Mouse (Mus musculus) MEL (cell line): ENCODE data around the gene Trmt112. TPM values are rescaled to one million over a fixed set of nuclear protein-coding genes. Genes with fewer than 3 reads are reported as not detected.
A peak's percentile ranks its signal among the peaks of the same experiment; 100 is the strongest.

Experiments
- DNase-seq: peaks from one replicate; pipeline ENCODE4 v3.0.0; 2011; ENCODE audit warnings: low read depth, low spot score
- H3K27ac ChIP-seq: 2 replicates; pipeline ENCODE4 v1.5.1; 2012; ENCODE audit warnings: low read depth, mild to moderate bottlenecking, control low read depth, low read length, moderate library complexity; ENCODE audit not compliant: control insufficient read depth
- H3K27me3 ChIP-seq, 2 experiments: fragments of 150-350 bp in 1 of 2; sonication (generic) in 1 of 2; 2 replicates each; pipeline ENCODE4 v1.6.1; 2012; ENCODE audit warnings: low read length in 2 of 2, mild to moderate bottlenecking in 2 of 2, improper control_type of control experiment in 1 of 2, moderate library complexity in 1 of 2; ENCODE audit not compliant: insufficient read depth in 2 of 2, control insufficient read depth in 1 of 2
- H3K36me3 ChIP-seq, 2 experiments: 2 replicates each; pipeline ENCODE4 v1.6.1; 2012 to 2014; ENCODE audit warnings: low read length in 2 of 2, improper control_type of control experiment in 1 of 2, inconsistent platforms in 1 of 2, mild to moderate bottlenecking in 1 of 2; ENCODE audit not compliant: insufficient read depth in 2 of 2, control insufficient read depth in 1 of 2
- H3K4me1 ChIP-seq, 2 experiments: fragments of 150-350 bp in 1 of 2; sonication (generic) in 1 of 2; 2 replicates each; pipeline ENCODE4 v1.6.1; 2012; ENCODE audit warnings: low read length in 2 of 2, improper control_type of control experiment in 1 of 2, mild to moderate bottlenecking in 1 of 2; ENCODE audit not compliant: insufficient read depth in 2 of 2, control insufficient read depth in 1 of 2
- H3K4me3 ChIP-seq, 2 experiments: fragments of 150-350 bp in 1 of 2; sonication (generic) in 1 of 2; 2 replicates each; pipeline ENCODE4 v1.5.1; 2012; ENCODE audit warnings: low read depth in 2 of 2, low read length in 2 of 2, mild to moderate bottlenecking in 2 of 2, moderate library complexity in 2 of 2, control low read depth in 1 of 2, improper control_type of control experiment in 1 of 2; ENCODE audit not compliant: control insufficient read depth in 1 of 2, insufficient read depth in 1 of 2
- H3K79me2 ChIP-seq: 2 replicates; pipeline ENCODE4 v1.6.1; 2012; ENCODE audit warnings: mild to moderate bottlenecking, low read length, moderate library complexity; ENCODE audit not compliant: control insufficient read depth, poor library complexity, insufficient read depth
- H3K9ac ChIP-seq: 2 replicates; pipeline ENCODE4 v1.6.1; 2012; ENCODE audit warnings: low read depth, mild to moderate bottlenecking, control low read depth, low read length, moderate library complexity; ENCODE audit not compliant: control insufficient read depth, poor library complexity, severe bottlenecking
- H3K9me3 ChIP-seq: fragments of 150-350 bp; sonication (generic); replicated peaks from 2 replicates; pipeline ENCODE4 v1.6.1; 2012; ENCODE audit warnings: mild to moderate bottlenecking, low read length, improper control_type of control experiment, moderate library complexity; ENCODE audit not compliant: insufficient read depth
- CHD1 ChIP-seq: IDR thresholded peaks from 2 replicates; pipeline ENCODE4 v1.6.1; 2012; ENCODE audit warnings: low read depth, mild to moderate bottlenecking, inconsistent platforms, low read length, improper control_type of control experiment
- CHD2 ChIP-seq: IDR thresholded peaks from 2 replicates; pipeline ENCODE4 v1.6.1; 2011; ENCODE audit warnings: low read length, improper control_type of control experiment
- CTCF ChIP-seq, 3 experiments: IDR thresholded peaks in 2 of 3; conservative IDR thresholded peaks in 1 of 3; 2 replicates each; pipeline ENCODE4 v1.5.1; 2011 to 2012; ENCODE audit warnings: low read length in 3 of 3, low read depth in 2 of 3, mild to moderate bottlenecking in 2 of 3, improper control_type of control experiment in 1 of 3, inconsistent platforms in 1 of 3, mixed read lengths in 1 of 3, moderate library complexity in 1 of 3; ENCODE audit not compliant: control insufficient read depth in 1 of 3, insufficient read depth in 1 of 3, poor library complexity in 1 of 3, severe bottlenecking in 1 of 3
- GABPA ChIP-seq: IDR thresholded peaks from 2 replicates; pipeline ENCODE4 v1.6.1; 2012; ENCODE audit warnings: low read depth, mild to moderate bottlenecking, inconsistent platforms, low read length, improper control_type of control experiment, moderate library complexity
- JUND ChIP-seq: IDR thresholded peaks from 2 replicates; pipeline ENCODE4 v1.6.1; 2011; ENCODE audit warnings: low read depth, mild to moderate bottlenecking, improper control_type of control experiment, low read length
- KAT2A ChIP-seq: conservative IDR thresholded peaks from 2 replicates; pipeline ENCODE4 v1.6.1; 2012; ENCODE audit warnings: low read depth, low read length, improper control_type of control experiment, inconsistent platforms
- MAX ChIP-seq: IDR thresholded peaks from 2 replicates; pipeline ENCODE4 v1.6.1; 2011; ENCODE audit warnings: low read length, improper control_type of control experiment
- MAZ ChIP-seq: IDR thresholded peaks from 2 replicates; pipeline ENCODE4 v1.6.1; 2012; ENCODE audit warnings: low read depth, mild to moderate bottlenecking, inconsistent platforms, low read length, improper control_type of control experiment
- MYB ChIP-seq: IDR thresholded peaks from 2 replicates; pipeline ENCODE4 v1.6.1; 2011; ENCODE audit warnings: mild to moderate bottlenecking, low read depth, low read length, improper control_type of control experiment
- POLR2A ChIP-seq, 2 experiments: IDR thresholded peaks; 2 replicates each; pipeline ENCODE4 v1.6.1; 2011 to 2012; ENCODE audit warnings: low read length in 2 of 2, mild to moderate bottlenecking in 2 of 2, control low read depth in 1 of 2, improper control_type of control experiment in 1 of 2, low read depth in 1 of 2, moderate library complexity in 1 of 2; ENCODE audit not compliant: control insufficient read depth in 1 of 2, insufficient read depth in 1 of 2, poor library complexity in 1 of 2
- POLR2AphosphoS2 ChIP-seq: IDR thresholded peaks from 2 replicates; pipeline ENCODE4 v1.6.1; 2011; ENCODE audit warnings: low read length, improper control_type of control experiment
- POLR2AphosphoS5 ChIP-seq: IDR thresholded peaks from 2 replicates; pipeline ENCODE4 v1.6.1; 2012; ENCODE audit warnings: low read depth, borderline replicate concordance, mild to moderate bottlenecking, inconsistent platforms, low read length, moderate library complexity, mixed read lengths
- RAD21 ChIP-seq: IDR thresholded peaks from 2 replicates; pipeline ENCODE4 v1.6.1; 2011; ENCODE audit warnings: mild to moderate bottlenecking, low read depth, low read length, improper control_type of control experiment
- RCOR1 ChIP-seq: IDR thresholded peaks from 2 replicates; pipeline ENCODE4 v1.6.1; 2012; ENCODE audit warnings: low read depth, mild to moderate bottlenecking, inconsistent platforms, low read length, improper control_type of control experiment
- SIN3A ChIP-seq: IDR thresholded peaks from 2 replicates; pipeline ENCODE4 v1.6.1; 2012; ENCODE audit warnings: low read length, improper control_type of control experiment, inconsistent platforms
- SMC3 ChIP-seq: IDR thresholded peaks from 2 replicates; pipeline ENCODE4 v1.6.1; 2011; ENCODE audit warnings: low read depth, low read length, improper control_type of control experiment
- TCF12 ChIP-seq: IDR thresholded peaks from 2 replicates; pipeline ENCODE4 v1.6.1; 2014; ENCODE audit warnings: low read depth, mild to moderate bottlenecking, inconsistent platforms, low read length, improper control_type of control experiment, moderate library complexity
- USF2 ChIP-seq, 2 experiments: IDR thresholded peaks; 2 replicates each; pipeline ENCODE4 v1.6.1; 2011 to 2012; ENCODE audit warnings: improper control_type of control experiment in 2 of 2, low read length in 2 of 2, borderline replicate concordance in 1 of 2, inconsistent platforms in 1 of 2, low read depth in 1 of 2, mild to moderate bottlenecking in 1 of 2; ENCODE audit not compliant: insufficient read depth in 1 of 2
- ZC3H11A ChIP-seq: IDR thresholded peaks from 2 replicates; pipeline ENCODE4 v1.6.1; 2012; ENCODE audit warnings: low read depth, mild to moderate bottlenecking, inconsistent platforms, low read length, improper control_type of control experiment
- ZMIZ1 ChIP-seq: IDR thresholded peaks from 2 replicates; pipeline ENCODE4 v1.6.1; 2012; ENCODE audit warnings: low read depth, mild to moderate bottlenecking, inconsistent platforms, low read length, improper control_type of control experiment, moderate library complexity
- polyA plus RNA-seq, 2 experiments: library from polyadenylated mRNA; stranded (reverse) in 1 of 2; unstranded in 1 of 2; fragments of >175 nt in 1 of 2; fragments of >200 nt in 1 of 2; gene quantifications; 2 replicates each; pipeline versions ENCODE4 v1.2.1 to v1.2.4; 2012; ENCODE audit warnings: low replicate concordance in 2 of 2, low read depth in 1 of 2; ENCODE audit not compliant: insufficient read length in 2 of 2, insufficient read depth in 1 of 2, missing spikeins in 1 of 2
- total RNA-seq: library from RNA; depleted of rRNA; stranded (reverse); fragments of 300-350 nt; gene quantifications from 2 replicates; pipeline ENCODE4 v1.2.3, GENCODE M21; 2012

The Trmt112 gene
- total and polyA plus RNA-seq, 3 experiments: 294 to 319 TPM; not detected in 1

DNA sequence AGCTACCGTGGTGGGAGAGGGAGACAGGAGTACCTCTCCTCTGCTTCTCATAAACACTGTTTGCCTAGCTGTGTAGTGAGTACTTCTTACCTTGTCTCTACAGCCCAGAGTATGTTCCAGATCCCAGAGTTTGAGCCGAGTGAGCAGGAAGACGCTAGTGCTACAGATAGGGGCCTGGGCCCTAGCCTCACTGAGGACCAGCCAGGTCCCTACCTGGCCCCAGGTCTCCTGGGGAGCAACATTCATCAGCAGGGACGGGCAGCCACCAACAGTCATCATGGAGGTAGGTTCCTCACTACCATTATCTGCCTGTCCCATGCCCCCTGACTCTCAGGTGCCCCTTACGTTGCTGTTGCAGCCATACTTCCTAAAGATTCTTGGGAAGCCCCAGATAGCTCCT, 33.3 kb downstream of the Trmt112 start:
- Histone ChIP-seq H3K4me3 (peak overlapping the region; percentile 62 to 78), H3K4me1 (peaks cover 0 to 10% of the 10 kb centered on the region in 2 experiments; a peak in 2 of 4 replicates), H3K79me2 (peaks cover 8% of the 10 kb centered on the region; the same call in 1 of the 2 replicates), H3K27me3 (no peaks in the 10 kb centered on the region), H3K9me3 (no peaks in the 10 kb centered on the region), H3K9ac (peak overlapping the region; percentile 75), H3K27ac (peak overlapping the region; percentile 41), H3K36me3 (peaks cover 0 to 2% of the 10 kb centered on the region in 2 experiments; a peak in 1 of 4 replicates)
- TF ChIP-seq USF2 (IDR thresholded peaks at IDR 0.05; ENCODE audit: borderline replicate concordance in 1 of 2, insufficient read depth in 1 of 2, low read depth in 1 of 2, low read length in 2 of 2): no peak
- no peak for TF ChIP-seq MAZ
- no peak for TF ChIP-seq CTCF (IDR thresholded peaks at IDR 0.05 in 2 of 3, conservative IDR thresholded peaks at IDR 0.05 in 1 of 3; ENCODE audit: control insufficient read depth in 1 of 3, insufficient read depth in 1 of 3, low read depth in 2 of 3, low read length in 3 of 3, poor library complexity in 1 of 3, severe bottlenecking in 1 of 3)
- no peak for TF ChIP-seq SMC3
- no peak for TF ChIP-seq MAX
- TF ChIP-seq ZC3H11A: no peak
- TF ChIP-seq POLR2A (IDR thresholded peaks at IDR 0.05; ENCODE audit: control insufficient read depth in 1 of 2, insufficient read depth in 1 of 2, low read depth in 1 of 2, low read length in 2 of 2, poor library complexity in 1 of 2): no peak
- no peak for TF ChIP-seq GABPA
- TF ChIP-seq JUND: no peak
- TF ChIP-seq CHD1: no peak
- TF ChIP-seq CHD2: no peak
- TF ChIP-seq KAT2A: no peak
- TF ChIP-seq POLR2AphosphoS5: no peak
- no peak for TF ChIP-seq POLR2AphosphoS2
- TF ChIP-seq RAD21: no peak
- no peak for TF ChIP-seq MYB
- no peak for DNase-seq

DNA sequence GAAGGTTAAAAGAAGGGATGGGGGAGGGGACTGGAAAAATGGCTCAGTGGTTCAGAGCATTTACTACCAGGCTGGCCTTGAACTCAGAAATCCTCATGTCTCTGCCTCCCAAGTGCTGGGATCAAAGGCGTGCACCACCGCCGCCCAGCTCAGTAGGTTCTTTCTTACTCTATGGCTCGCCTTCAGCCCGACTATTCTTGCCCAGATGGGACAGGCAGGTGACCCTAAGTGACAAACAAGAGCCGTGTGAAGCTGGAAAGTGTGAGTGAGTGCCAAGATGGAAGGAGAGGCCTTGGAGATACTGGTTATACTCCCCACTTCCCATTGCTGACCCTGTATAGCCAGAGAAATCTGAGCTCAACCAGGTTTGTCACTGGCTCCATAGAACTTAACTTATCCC, 34.2 kb downstream of the Trmt112 start:
- DNase-seq: no peak
- no peak for TF ChIP-seq MYB
- TF ChIP-seq SIN3A: no peak
- TF ChIP-seq POLR2AphosphoS5: no peak
- TF ChIP-seq TCF12: no peak
- TF ChIP-seq USF2 (IDR thresholded peaks at IDR 0.05; ENCODE audit: borderline replicate concordance in 1 of 2, insufficient read depth in 1 of 2, low read depth in 1 of 2, low read length in 2 of 2): no peak
- TF ChIP-seq GABPA: no peak
- TF ChIP-seq RCOR1: no peak
- no peak for TF ChIP-seq CTCF (IDR thresholded peaks at IDR 0.05 in 2 of 3, conservative IDR thresholded peaks at IDR 0.05 in 1 of 3; ENCODE audit: control insufficient read depth in 1 of 3, insufficient read depth in 1 of 3, low read depth in 2 of 3, low read length in 3 of 3, poor library complexity in 1 of 3, severe bottlenecking in 1 of 3)
- TF ChIP-seq ZMIZ1: no peak
- TF ChIP-seq CHD1: no peak
- no peak overlapping the region for H3K9ac ChIP-seq

More for the DNA sequence above, 34.2 kb downstream of the Trmt112 start:
- H3K36me3 ChIP-seq: peaks cover 0 to 2% of the 10 kb centered on the region in 2 experiments; a peak in 1 of 4 replicates
- H3K9me3 ChIP-seq: no peaks in the 10 kb centered on the region
- no peak overlapping the region for H3K27ac ChIP-seq
- H3K27me3 ChIP-seq: no peaks in the 10 kb centered on the region
- H3K4me1 ChIP-seq: peaks cover 0 to 10% of the 10 kb centered on the region in 2 experiments; a peak in 2 of 4 replicates
- peaks cover 8% of the 10 kb centered on the region; the same call in 1 of the 2 replicates for H3K79me2 ChIP-seq
- no peak overlapping the region for H3K4me3 ChIP-seq
